Mouse (Mus musculus) mesoderm, embryonic 11.5 days (tissue): ENCODE data around the gene Ttc7.
"Not testable (repeated sequence)": the region's sequence is repeated elsewhere in the genome, so short reads cannot be mapped to it uniquely, and the experiment has no call there.

ENCODE experiments used
- DNase-seq: peaks from one replicate; pipeline ENCODE4 v3.0.0-alpha.2; 2012; ENCODE audit warnings: low read depth, low spot score

Ttc7 gene

GRCm38 (mm10) chr17:87285731-87286465, 3.2 kb downstream of the Ttc7 start:
- DNase-seq = no peak

- no peak for DNase-seq
These were observed 3.9 kb downstream of the Ttc7 start for GRCm38 (mm10) chr17:87286481-87287143.

GRCm38 (mm10) chr17:87287197-87287777, 4.6 kb downstream of the Ttc7 start:
- no peak for DNase-seq

- no peak for DNase-seq
These were observed 5.4 kb downstream of the Ttc7 start for GRCm38 (mm10) chr17:87288131-87288530.

- DNase-seq = no peak
These were observed 6.7 kb downstream of the Ttc7 start for GRCm38 (mm10) chr17:87289367-87289766.

- no peak for DNase-seq
These were observed 8.4 kb downstream of the Ttc7 start for GRCm38 (mm10) chr17:87291037-87291436.

GRCm38 (mm10) chr17:87291782-87292181, 9.1 kb downstream of the Ttc7 start:
- no peak for DNase-seq

- DNase-seq = no peak
These were observed 10.4 kb downstream of the Ttc7 start for GRCm38 (mm10) chr17:87293125-87293524.

GRCm38 (mm10) chr17:87295738-87296137, 13.1 kb downstream of the Ttc7 start:
- no peak for DNase-seq

- not testable (repeated sequence) for DNase-seq
These were observed 14.0 kb downstream of the Ttc7 start for GRCm38 (mm10) chr17:87296701-87297100.

GRCm38 (mm10) chr17:87298944-87299343, 16.3 kb downstream of the Ttc7 start:
- no peak for DNase-seq

GRCm38 (mm10) chr17:87300340-87300739, 17.7 kb downstream of the Ttc7 start:
- DNase-seq = no peak

GRCm38 (mm10) chr17:87301607-87302006, 18.9 kb downstream of the Ttc7 start:
- DNase-seq = not testable (repeated sequence)

- no peak for DNase-seq
These were observed 19.5 kb downstream of the Ttc7 start for GRCm38 (mm10) chr17:87302014-87302794.

GRCm38 (mm10) chr17:87304151-87304894, 21.6 kb downstream of the Ttc7 start:
- no peak for DNase-seq

- DNase-seq = no peak
These were observed 22.4 kb downstream of the Ttc7 start for GRCm38 (mm10) chr17:87305065-87305464.

- DNase-seq = no peak
These were observed 24.1 kb downstream of the Ttc7 start for GRCm38 (mm10) chr17:87306746-87307145.

GRCm38 (mm10) chr17:87309073-87309788, 26.5 kb downstream of the Ttc7 start:
- DNase-seq = no peak

GRCm38 (mm10) chr17:87310497-87310896, 27.8 kb downstream of the Ttc7 start:
- DNase-seq = no peak

GRCm38 (mm10) chr17:87312351-87312750, 29.7 kb downstream of the Ttc7 start:
- no peak for DNase-seq
